Comparison of ENCODE assay signal across 8 mouse cellular contexts in genomic region chr11:4637534-4638234, GRCm38 (mm10). TPM values are rescaled to one million over a fixed set of nuclear protein-coding genes. Genes with fewer than 3 reads are reported as not detected.
A peak's percentile ranks its signal among the peaks of the same experiment; 100 is the strongest.
DNase-seq lines count a peak whose midpoint lies in the region; ATAC-seq lines count a peak whose summit lies in the region.

Gene Ascc2, plus strand, starts transcription at chr11:4637747.

- peak within 1 kb of the TSS; percentile 56 for H3K9ac ChIP-seq in intestine, embryonic 14.5 days (ENCODE audit: low read length)

- H3K36me3 ChIP-seq in intestine, embryonic 14.5 days (ENCODE audit: control insufficient read depth, insufficient read depth, low read length), result peaks cover 13% of the 10 kb centered on the region; the same call in 1 of the 2 replicates

- H3K27me3 ChIP-seq in intestine, embryonic 14.5 days (replicated peaks; ENCODE audit: control insufficient read depth, insufficient read depth, low read length), result no peaks in the 10 kb centered on the region

- peak within 1 kb of the TSS; percentile 69 for H3K4me2 ChIP-seq in intestine, embryonic 14.5 days (ENCODE audit: low read length)

- H3K4me1 ChIP-seq in intestine, embryonic 14.5 days (replicated peaks; ENCODE audit: control insufficient read depth, insufficient read depth, low read length), result peaks cover 8% of the 10 kb centered on the region

- H3K4me3 ChIP-seq in intestine, embryonic 14.5 days (ENCODE audit: low read depth, low read length), result peak within 1 kb of the TSS; percentile 78

- ATAC-seq in intestine, embryonic 14.5 days (replicated peaks; ENCODE audit: low FRiP score, low TSS enrichment, low read depth), result peak; percentile 93

- no peaks in the 10 kb centered on the region for H3K9me3 ChIP-seq in intestine, embryonic 14.5 days (ENCODE audit: control insufficient read depth, low read length)

- intact Hi-C loops in left cerebral cortex, postnatal 14 days (cut with DNase I), result loop anchor here (5.0 kb wide), 1 partner anchor 45 kb away; the partner anchor contains the start of gene Mtmr3

- peak within 1 kb of the TSS; percentile 70 for H3K27ac ChIP-seq in intestine, embryonic 14.5 days (ENCODE audit: low read depth)

- DNase-seq in adrenal gland, adult (ENCODE audit: inconsistent age in 2 of 2, low spot score in 1 of 2), result peak; percentile 98 to 99
- peak; percentile 94 for DNase-seq in embryo, embryonic 10.5 days (ENCODE audit: low spot score)
- DNase-seq in gastrocnemius, postnatal 25 days, result peak; percentile 95
- DNase-seq in intestine, embryonic 14.5 days (ENCODE audit: low spot score), result peak; percentile 99
- peak; percentile 73 to 83 for DNase-seq in left cerebral cortex, postnatal 14 days (ENCODE audit: low spot score in 2 of 2)
- peak; percentile 94 for DNase-seq in mesoderm, embryonic 11.5 days (ENCODE audit: low read depth, low spot score)
- DNase-seq in right cerebral cortex, postnatal 36 days (ENCODE audit: low spot score in 2 of 2), result peak; percentile 79 to 86
- DNase-seq in yolk sac, embryonic 10.5 days (ENCODE audit: low spot score), result peak; percentile 98

- under 1% methylated on average over 35 of the region's 35 CpGs for WGBS in intestine, embryonic 14.5 days

RNA-seq across cellular contexts. Expression of gene Ascc2, which starts in this region (rescaled TPM):
- total RNA-seq in gastrocnemius, postnatal 25 days (2021), result 10 to 100 TPM; 14.2 to 14.7 TPM
- 36.0 and 36.6 TPM in 2 replicates for polyA plus RNA-seq in intestine, embryonic 14.5 days (2014; fragmentation: Nextera tagmentation; extraction: Ambion mirVana)
- total RNA-seq in left cerebral cortex, postnatal 14 days (2021), result 10 to 100 TPM; 18.6 to 19.8 TPM

Comparison
In these comparisons a context has a peak if more than half of its experiments do, and no peak if none do; other contexts are left out.
1. Peak in every context shown above with its lines: DNase-seq, ATAC-seq, H3K4me3 ChIP-seq and H3K27ac ChIP-seq.